Mouse (Mus musculus) heart, embryonic 11.5 days (tissue): ENCODE results near the gene Sat2. TPM values are rescaled to one million over a fixed set of nuclear protein-coding genes. Genes with fewer than 3 reads are reported as not detected.
A peak's percentile ranks its signal among the peaks of the same experiment; 100 is the strongest.
"Not testable (repeated sequence)": the region's sequence is repeated elsewhere in the genome, so short reads cannot be mapped to it uniquely, and the experiment has no call there.

ENCODE experiments used
- ATAC-seq: fragments of 200-750 bp; cut with Nextera tagmentation; replicated peaks from 2 replicates; pipeline ENCODE4 v1.8.0; 2017; ENCODE audit warnings: moderate library complexity; ENCODE audit not compliant: insufficient number of reproducible peaks, low FRiP score, low TSS enrichment
- H3K27ac ChIP-seq: fragments of 300-500 bp; sonication (generic); 2 replicates; pipeline ENCODE4 v1.5.1; 2014; ENCODE audit warnings: mild to moderate bottlenecking, low read depth, low read length
- H3K27me3 ChIP-seq: fragments of 300-500 bp; sonication (generic); 2 replicates; pipeline ENCODE4 v1.6.1; 2014; ENCODE audit warnings: mild to moderate bottlenecking, low read length, mixed read lengths; ENCODE audit not compliant: control insufficient read depth, insufficient read depth
- H3K36me3 ChIP-seq: fragments of 300-500 bp; sonication (generic); 2 replicates; pipeline ENCODE4 v1.6.1; 2014; ENCODE audit warnings: mild to moderate bottlenecking, low read length, moderate library complexity, mixed read lengths; ENCODE audit not compliant: control insufficient read depth, insufficient read depth
- H3K4me1 ChIP-seq: fragments of 300-500 bp; sonication (generic); 2 replicates; pipeline ENCODE4 v1.6.1; 2014; ENCODE audit warnings: low read length; ENCODE audit not compliant: control insufficient read depth, insufficient read depth
- H3K4me2 ChIP-seq: fragments of 300-500 bp; sonication (generic); 2 replicates; pipeline ENCODE4 v1.6.1; 2014; ENCODE audit warnings: mild to moderate bottlenecking, moderate library complexity
- H3K4me3 ChIP-seq: fragments of 300-500 bp; sonication (generic); 2 replicates; pipeline ENCODE4 v1.5.1; 2014; ENCODE audit warnings: low read depth, low read length
- H3K9ac ChIP-seq: fragments of 300-500 bp; sonication (generic); 2 replicates; pipeline ENCODE4 v1.6.1; 2014; ENCODE audit warnings: mild to moderate bottlenecking, low read depth, low read length, moderate library complexity
- H3K9me3 ChIP-seq: fragments of 300-500 bp; sonication (generic); replicated peaks from 2 replicates; pipeline ENCODE4 v1.6.1; 2016; ENCODE audit warnings: low read length; ENCODE audit not compliant: control insufficient read depth
- WGBS: fragments of 180-500 bp; shearing (Covaris S2); extraction: QIAGEN DNeasy Blood & Tissue Kit; methylation state at CpG from one replicate; pipeline ENCODE4 v1.1.7; 2014; ENCODE audit not compliant: insufficient replicate concordance; 5-methylcytosine and 5-hydroxymethylcytosine counted together
- polyA plus RNA-seq: library from polyadenylated mRNA; unstranded; fragments of >200 nt; fragmentation: Nextera tagmentation; extraction: Ambion mirVana; gene quantifications from 2 replicates; pipeline ENCODE4 v1.2.1, GENCODE M21; 2014

Sat2 gene
- polyA plus RNA-seq, 1 experiment from 2014 or later: 15.2 TPM

- not testable (repeated sequence) for H3K4me3 ChIP-seq, ATAC-seq, H3K36me3 ChIP-seq, H3K9ac ChIP-seq, H3K9me3 ChIP-seq, H3K4me1 ChIP-seq, H3K27ac ChIP-seq, H3K27me3 ChIP-seq
- WGBS: 56% methylated on average over 11 of the region's 11 CpGs
- peak overlapping the region; percentile 57 for H3K4me2 ChIP-seq
These were observed 7.6 kb upstream of the Sat2 start for GRCm38 (mm10) chr11:69614257-69614588.

- Histone ChIP-seq H3K9ac (no peak overlapping the region), H3K9me3 (no peaks in the 10 kb centered on the region), H3K36me3 (no peaks in the 10 kb centered on the region), H3K4me1 (peaks cover 12% of the 10 kb centered on the region), H3K4me3 (no peak overlapping the region), H3K27me3 (no peaks in the 10 kb centered on the region), H3K27ac (no peak overlapping the region), H3K4me2 (no peak overlapping the region; the same call in 1 of the 2 replicates)
- 40% methylated on average over 10 of the region's 10 CpGs for WGBS
- ATAC-seq: no peak
These were observed 5.0 kb upstream of the Sat2 start for GRCm38 (mm10) chr11:69616781-69617180.

GRCm38 (mm10) chr11:69617805-69618204 lies 4.0 kb upstream of the Sat2 start, which contains the start of gene Shbg:
TSS of gene Shbg (minus strand) at chr11:69617905.
- 57% methylated on average over 5 of the region's 5 CpGs for WGBS
- no peak for ATAC-seq
- H3K27ac ChIP-seq: no peak within 1 kb of the TSS
- no peaks in the 10 kb centered on the region for H3K36me3 ChIP-seq
- H3K9ac ChIP-seq: 0 out of 2 replicates have a peak within 1 kb of the TSS, but pooled peaks have one; percentile 43
- H3K27me3 ChIP-seq: no peaks in the 10 kb centered on the region
- no peaks in the 10 kb centered on the region for H3K9me3 ChIP-seq
- H3K4me2 ChIP-seq: no peak within 1 kb of the TSS; the same call in 1 of the 2 replicates
- peaks cover 18% of the 10 kb centered on the region for H3K4me1 ChIP-seq
- no peak within 1 kb of the TSS for H3K4me3 ChIP-seq

DNA sequence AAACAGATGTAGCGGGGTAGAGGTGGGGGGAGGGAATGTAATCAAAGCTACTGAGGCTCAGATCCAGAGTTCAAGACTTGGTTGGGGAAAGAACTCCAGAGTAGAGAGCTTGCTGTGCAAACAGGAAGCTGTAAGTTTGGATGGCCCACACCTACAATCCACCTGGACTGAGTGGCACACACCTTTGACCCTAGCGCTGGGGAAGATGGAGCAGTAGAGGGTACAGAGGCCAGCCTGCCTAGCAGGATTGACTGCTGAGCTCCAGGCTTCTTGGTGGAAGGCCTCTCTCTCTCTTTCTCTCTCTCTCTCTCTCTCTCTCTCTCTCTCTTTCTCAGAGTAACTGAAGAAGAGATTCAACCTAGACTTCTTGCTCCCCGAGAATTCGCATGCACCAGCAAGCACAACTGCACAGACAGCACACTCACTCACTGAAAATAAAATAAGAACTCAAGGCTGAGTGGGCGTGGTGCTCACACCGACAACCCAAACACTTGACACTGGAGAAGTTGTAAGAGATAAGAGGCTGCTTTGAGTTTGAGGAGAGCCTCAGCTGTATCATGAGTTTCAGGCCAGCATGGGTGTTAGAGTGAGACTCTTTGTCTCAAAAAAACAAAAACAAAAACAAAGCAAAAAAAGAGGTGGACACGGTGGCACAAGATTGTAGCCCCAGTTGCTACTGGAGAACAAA lies 1.3 kb upstream of the Sat2 start:
- Histone ChIP-seq H3K9ac (no peak overlapping the region), H3K4me3 (no peak overlapping the region), H3K36me3 (no peaks in the 10 kb centered on the region), H3K9me3 (no peaks in the 10 kb centered on the region), H3K4me2 (no peak overlapping the region; the same call in 1 of the 2 replicates), H3K4me1 (peaks cover 12% of the 10 kb centered on the region), H3K27me3 (no peaks in the 10 kb centered on the region), H3K27ac (no peak overlapping the region)
- WGBS: 62% methylated on average over 7 of the region's 7 CpGs
- no peak for ATAC-seq

- H3K9ac ChIP-seq: peak overlapping the region; percentile 86
- no peaks in the 10 kb centered on the region for H3K36me3 ChIP-seq
- H3K4me3 ChIP-seq: peak overlapping the region; percentile 66
- H3K4me2 ChIP-seq: peak overlapping the region; percentile 91
- H3K27ac ChIP-seq: peak overlapping the region; percentile 74
- 41% methylated on average over 6 of the region's 6 CpGs for WGBS
- H3K27me3 ChIP-seq: no peaks in the 10 kb centered on the region
- H3K9me3 ChIP-seq: no peaks in the 10 kb centered on the region
- peaks cover 12% of the 10 kb centered on the region for H3K4me1 ChIP-seq
- no peak for ATAC-seq
These were observed 582 bp downstream of the Sat2 start for GRCm38 (mm10) chr11:69622406-69622805.

GRCm38 (mm10) chr11:69623006-69623405 lies 1.2 kb downstream of the Sat2 start:
- Histone ChIP-seq H3K36me3 (no peaks in the 10 kb centered on the region), H3K9me3 (no peaks in the 10 kb centered on the region), H3K4me2 (no peak overlapping the region), H3K27ac (no peak overlapping the region), H3K9ac (no peak overlapping the region), H3K4me3 (no peak overlapping the region), H3K4me1 (peaks cover 12% of the 10 kb centered on the region), H3K27me3 (no peaks in the 10 kb centered on the region)
- 70% methylated on average over 4 of the region's 4 CpGs for WGBS
- no peak for ATAC-seq

- not testable (repeated sequence) for H3K4me2 ChIP-seq, H3K27ac ChIP-seq, H3K27me3 ChIP-seq, H3K4me1 ChIP-seq, H3K9ac ChIP-seq, H3K4me3 ChIP-seq, H3K9me3 ChIP-seq, H3K36me3 ChIP-seq, ATAC-seq
- WGBS: 86% methylated on average over 2 of the region's 2 CpGs
These were observed 2.5 kb downstream of the Sat2 start for GRCm38 (mm10) chr11:69624339-69624738.

- Histone ChIP-seq H3K9ac (no peak overlapping the region), H3K4me3 (no peak overlapping the region), H3K4me1 (no peaks in the 10 kb centered on the region), H3K27ac (no peak overlapping the region), H3K4me2 (no peak overlapping the region), H3K9me3 (no peaks in the 10 kb centered on the region), H3K36me3 (no peaks in the 10 kb centered on the region), H3K27me3 (no peaks in the 10 kb centered on the region)
- WGBS: 35% methylated on average over 6 of the region's 6 CpGs
- ATAC-seq: no peak
These were observed 6.5 kb downstream of the Sat2 start for GRCm38 (mm10) chr11:69628286-69628685.

- Histone ChIP-seq H3K36me3 (no peaks in the 10 kb centered on the region), H3K9ac (no peak overlapping the region), H3K4me1 (peaks cover 11% of the 10 kb centered on the region), H3K4me2 (no peak overlapping the region), H3K4me3 (no peak overlapping the region), H3K9me3 (no peaks in the 10 kb centered on the region), H3K27ac (no peak overlapping the region), H3K27me3 (no peaks in the 10 kb centered on the region)
- WGBS: 69% methylated on average over 1 of the region's 1 CpGs
- no peak for ATAC-seq
These were observed 8.0 kb downstream of the Sat2 start for GRCm38 (mm10) chr11:69629802-69630201.
